Mouse (Mus musculus) heart, embryonic 13.5 days (tissue): ENCODE results near the gene Eipr1. TPM values are rescaled to one million over a fixed set of nuclear protein-coding genes. Genes with fewer than 3 reads are reported as not detected.
"Not testable (repeated sequence)": the region's sequence is repeated elsewhere in the genome, so short reads cannot be mapped to it uniquely, and the experiment has no call there.

ENCODE experiments used
- ATAC-seq: fragments of 200-750 bp; cut with Nextera tagmentation; 2 replicates; pipeline ENCODE4 v1.8.0; 2017; ENCODE audit warnings: moderate TSS enrichment; ENCODE audit not compliant: insufficient number of reproducible peaks, low FRiP score, low TSS enrichment; ENCODE audit errors: extremely low read depth
- H3K27ac ChIP-seq: fragments of 300-500 bp; sonication (generic); replicated peaks from 2 replicates; pipeline ENCODE4 v1.5.1; 2015; ENCODE audit warnings: moderate library complexity, mild to moderate bottlenecking, inconsistent platforms
- H3K27me3 ChIP-seq: fragments of 300-500 bp; sonication (generic); replicated peaks from 2 replicates; pipeline ENCODE4 v1.6.1; 2015; ENCODE audit warnings: mild to moderate bottlenecking, inconsistent platforms
- H3K36me3 ChIP-seq: fragments of 300-500 bp; sonication (generic); 2 replicates; pipeline ENCODE4 v1.6.1; 2015; ENCODE audit warnings: mild to moderate bottlenecking, inconsistent platforms
- H3K4me1 ChIP-seq: fragments of 300-500 bp; sonication (generic); 2 replicates; pipeline ENCODE4 v1.6.1; 2015; ENCODE audit warnings: inconsistent platforms
- H3K4me2 ChIP-seq: fragments of 300-500 bp; sonication (generic); 2 replicates; pipeline ENCODE4 v1.6.1; 2015; ENCODE audit warnings: inconsistent platforms, mild to moderate bottlenecking, moderate library complexity
- H3K4me3 ChIP-seq: fragments of 300-500 bp; sonication (generic); 2 replicates; pipeline ENCODE4 v1.5.1; 2015; ENCODE audit warnings: moderate library complexity, mild to moderate bottlenecking, inconsistent platforms
- H3K9ac ChIP-seq: fragments of 300-500 bp; sonication (generic); 2 replicates; pipeline ENCODE4 v1.6.1; 2015; ENCODE audit warnings: inconsistent platforms, mild to moderate bottlenecking, moderate library complexity
- H3K9me3 ChIP-seq: fragments of 300-500 bp; sonication (generic); 2 replicates; pipeline ENCODE4 v1.6.1; 2016; ENCODE audit warnings: inconsistent platforms
- WGBS: fragments of 180-500 bp; shearing (Covaris S2); methylation state at CpG from one replicate; pipeline ENCODE4 v1.1.7; 2015; ENCODE audit warnings: mixed read lengths; 5-methylcytosine and 5-hydroxymethylcytosine counted together
- polyA plus RNA-seq: library from polyadenylated mRNA; unstranded; fragments of >200 nt; fragmentation: Nextera tagmentation; extraction: Ambion mirVana; gene quantifications from 2 replicates; pipeline ENCODE4 v1.2.1, GENCODE M21; 2015

The Eipr1 gene
- polyA plus RNA-seq, 1 experiment from 2014 or later, result 20.5 TPM

GRCm38 (mm10) chr12:28732631-28733030 is 19.0 kb upstream of the Eipr1 start:
- no peak for ATAC-seq
- WGBS, result 89% methylated on average over 8 of the region's 8 CpGs
- Histone ChIP-seq H3K4me2 (no peak overlapping the region), H3K4me1 (no peaks in the 10 kb centered on the region), H3K27ac (no peak overlapping the region), H3K9ac (no peak overlapping the region), H3K36me3 (peaks cover 87% of the 10 kb centered on the region), H3K9me3 (no peaks in the 10 kb centered on the region), H3K4me3 (no peak overlapping the region), H3K27me3 (no peaks in the 10 kb centered on the region)

GRCm38 (mm10) chr12:28733520-28734245 is 17.9 kb upstream of the Eipr1 start:
- H3K4me3 ChIP-seq, H3K4me1 ChIP-seq, H3K27ac ChIP-seq, H3K9me3 ChIP-seq, H3K4me2 ChIP-seq, ATAC-seq, H3K27me3 ChIP-seq, H3K9ac ChIP-seq: not testable (repeated sequence)
- WGBS, result 98% methylated on average over 6 of the region's 6 CpGs
- peaks cover 83% of the 10 kb centered on the region for H3K36me3 ChIP-seq

GRCm38 (mm10) chr12:28734271-28734670 is 17.3 kb upstream of the Eipr1 start:
- H3K36me3 ChIP-seq, result peaks cover 77% of the 10 kb centered on the region
- no peaks in the 10 kb centered on the region for H3K9me3 ChIP-seq

GRCm38 (mm10) chr12:28735293-28735692 is 16.3 kb upstream of the Eipr1 start:
- Histone ChIP-seq H3K9ac (no peak overlapping the region), H3K27ac (no peak overlapping the region), H3K27me3 (no peaks in the 10 kb centered on the region), H3K4me2 (no peak overlapping the region), H3K9me3 (no peaks in the 10 kb centered on the region), H3K36me3 (peaks cover 72% of the 10 kb centered on the region), H3K4me3 (no peak overlapping the region), H3K4me1 (no peaks in the 10 kb centered on the region)
- 83% methylated on average over 3 of the region's 3 CpGs for WGBS
- ATAC-seq, result no peak

More at GRCm38 (mm10) chr12:28734271-28734670, 17.3 kb upstream of the Eipr1 start:
- Histone ChIP-seq H3K27me3 (no peaks in the 10 kb centered on the region), H3K4me1 (no peaks in the 10 kb centered on the region), H3K4me2 (no peak overlapping the region), H3K27ac (no peak overlapping the region), H3K4me3 (no peak overlapping the region), H3K9ac (no peak overlapping the region)
- WGBS, result 92% methylated on average over 1 of the region's 1 CpGs
- no peak for ATAC-seq

DNA sequence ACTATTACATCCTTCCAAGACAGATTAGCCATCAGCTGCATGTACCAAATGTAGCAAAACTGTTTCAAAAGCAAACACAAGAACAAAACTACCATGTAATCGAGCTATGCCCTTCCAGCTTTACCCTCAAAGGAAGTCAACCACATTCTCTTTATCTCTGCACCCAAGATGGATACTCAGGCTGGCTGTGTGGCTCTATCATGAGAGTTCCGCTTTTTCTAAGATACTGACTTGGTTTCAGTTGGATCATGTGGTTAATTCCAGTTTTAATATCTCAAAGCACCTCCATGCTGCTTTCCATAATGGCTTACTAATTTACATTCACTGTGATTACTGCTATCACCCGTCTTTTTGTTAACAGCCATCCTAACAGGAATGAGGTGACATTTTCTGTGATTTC is 8.3 kb upstream of the Eipr1 start:
- Histone ChIP-seq H3K9ac (no peak overlapping the region), H3K27me3 (no peaks in the 10 kb centered on the region), H3K27ac (no peak overlapping the region), H3K4me1 (peaks cover 7% of the 10 kb centered on the region), H3K4me3 (no peak overlapping the region), H3K9me3 (no peaks in the 10 kb centered on the region), H3K36me3 (peaks cover 60% of the 10 kb centered on the region), H3K4me2 (no peak overlapping the region)
- WGBS, result 88% methylated on average over 3 of the region's 3 CpGs
- no peak for ATAC-seq

- peak within 1 kb of the TSS; percentile 85 for H3K4me3 ChIP-seq
- peaks cover 34% of the 10 kb centered on the region for H3K4me1 ChIP-seq
- H3K9ac ChIP-seq, result peak within 1 kb of the TSS; percentile 92
- peak within 1 kb of the TSS; percentile 51; the same call in 1 of the 2 replicates for H3K27ac ChIP-seq
- no peaks in the 10 kb centered on the region for H3K9me3 ChIP-seq
- peak within 1 kb of the TSS; percentile 99 for H3K4me2 ChIP-seq
- no peaks in the 10 kb centered on the region for H3K27me3 ChIP-seq
- H3K36me3 ChIP-seq, result peaks cover 23% of the 10 kb centered on the region
- under 1% methylated on average over 41 of the region's 41 CpGs for WGBS
- peak; percentile 84 for ATAC-seq
These were observed 1.5 kb upstream of the Eipr1 start, which contains the start of gene Trappc12 for GRCm38 (mm10) chr12:28750021-28750633. Trappc12 (minus strand) TSS chr12:28750472.

GRCm38 (mm10) chr12:28750876-28751275 is 727 bp upstream of the Eipr1 start:
- 0 out of 2 replicates have a peak overlapping the region, but pooled peaks have one; percentile 51 for H3K27ac ChIP-seq
- H3K9ac ChIP-seq, result no peak overlapping the region
- peak overlapping the region; percentile 85; the same call in 1 of the 2 replicates for H3K4me3 ChIP-seq
- no peak for ATAC-seq
- peak overlapping the region; percentile 99 for H3K4me2 ChIP-seq
- peaks cover 16% of the 10 kb centered on the region for H3K36me3 ChIP-seq
- no peaks in the 10 kb centered on the region for H3K9me3 ChIP-seq
- WGBS, result 93% methylated on average over 5 of the region's 5 CpGs
- no peaks in the 10 kb centered on the region for H3K27me3 ChIP-seq
- peaks cover 34% of the 10 kb centered on the region for H3K4me1 ChIP-seq

DNA sequence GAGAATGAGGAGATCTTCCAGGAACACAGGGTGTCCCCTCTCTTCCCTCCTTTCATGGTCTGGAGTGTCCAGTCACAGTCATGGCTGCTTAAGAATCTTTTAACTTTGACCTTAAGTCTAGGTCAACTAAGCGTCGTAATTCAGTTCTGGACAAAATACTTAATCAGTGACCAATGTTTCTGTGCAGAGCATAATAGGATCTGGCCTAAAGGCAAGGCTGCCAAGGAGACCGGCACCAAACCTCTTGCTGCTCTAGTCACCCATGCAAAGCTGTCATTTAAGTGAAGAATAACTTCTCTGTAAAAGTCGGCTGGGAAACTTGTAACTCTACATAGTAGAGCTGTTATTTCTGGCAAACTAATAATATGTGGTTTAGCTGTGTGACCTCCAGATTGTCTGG is 4.4 kb downstream of the Eipr1 start:
- no peak for ATAC-seq
- H3K36me3 ChIP-seq, result 0 out of 2 replicates have a peak, but pooled peaks cover under 1% of the 10 kb centered on the region
- H3K4me1 ChIP-seq, result peaks cover 14% of the 10 kb centered on the region
- WGBS, result 80% methylated on average over 4 of the region's 4 CpGs
- no peaks in the 10 kb centered on the region for H3K27me3 ChIP-seq
- H3K9ac ChIP-seq, result no peak overlapping the region
- no peak overlapping the region for H3K4me3 ChIP-seq
- no peak overlapping the region for H3K27ac ChIP-seq
- H3K4me2 ChIP-seq, result no peak overlapping the region
- H3K9me3 ChIP-seq, result no peaks in the 10 kb centered on the region

GRCm38 (mm10) chr12:28769953-28770352 is 18.4 kb downstream of the Eipr1 start:
- H3K27me3 ChIP-seq, result no peaks in the 10 kb centered on the region
- no peak overlapping the region for H3K9ac ChIP-seq
- peaks cover 9% of the 10 kb centered on the region; the same call in 1 of the 2 replicates for H3K4me1 ChIP-seq
- WGBS, result 85% methylated on average over 7 of the region's 7 CpGs
- H3K4me2 ChIP-seq, result no peak overlapping the region
- no peak overlapping the region for H3K27ac ChIP-seq
- H3K4me3 ChIP-seq, result no peak overlapping the region
- no peak for ATAC-seq
- H3K36me3 ChIP-seq, result 0 out of 2 replicates have a peak, but pooled peaks cover 11% of the 10 kb centered on the region
- no peaks in the 10 kb centered on the region for H3K9me3 ChIP-seq

DNA sequence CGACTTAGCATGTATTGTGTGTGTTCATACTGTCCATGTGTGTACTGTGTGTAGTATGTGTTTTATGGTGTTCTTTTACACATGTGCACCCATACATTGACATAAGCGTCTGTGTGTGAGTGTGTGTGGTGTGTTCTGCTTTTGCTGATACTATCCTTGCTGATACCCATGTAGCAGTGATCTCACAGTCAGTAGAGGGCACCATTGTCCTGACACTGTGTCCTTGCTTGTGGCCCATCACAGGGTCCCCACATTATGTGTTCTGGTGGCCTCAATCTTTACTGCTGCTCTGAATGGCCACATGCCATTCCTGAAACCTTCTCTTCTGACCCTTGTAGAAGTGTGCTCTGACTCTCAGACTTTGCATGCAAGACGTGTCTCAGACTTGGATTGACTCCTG is 22.2 kb downstream of the Eipr1 start:
- peaks cover 15% of the 10 kb centered on the region; the same call in 1 of the 2 replicates for H3K4me1 ChIP-seq
- H3K27me3 ChIP-seq, result no peaks in the 10 kb centered on the region
- H3K27ac ChIP-seq, result no peak overlapping the region
- H3K4me2 ChIP-seq, result no peak overlapping the region
- ATAC-seq, result no peak
- H3K9ac ChIP-seq, result no peak overlapping the region
- WGBS, result 77% methylated on average over 3 of the region's 3 CpGs
- H3K9me3 ChIP-seq, result no peaks in the 10 kb centered on the region
- no peaks in the 10 kb centered on the region for H3K36me3 ChIP-seq
- H3K4me3 ChIP-seq, result no peak overlapping the region

GRCm38 (mm10) chr12:28775120-28775519 is 23.5 kb downstream of the Eipr1 start:
- H3K4me2 ChIP-seq, result no peak overlapping the region
- H3K36me3 ChIP-seq, result no peaks in the 10 kb centered on the region
- H3K9me3 ChIP-seq, result no peaks in the 10 kb centered on the region
- 54% methylated on average over 8 of the region's 8 CpGs for WGBS
- no peaks in the 10 kb centered on the region for H3K27me3 ChIP-seq
- no peak overlapping the region for H3K9ac ChIP-seq
- no peak overlapping the region for H3K27ac ChIP-seq
- peaks cover 11% of the 10 kb centered on the region; the same call in 1 of the 2 replicates for H3K4me1 ChIP-seq
- no peak for ATAC-seq
- H3K4me3 ChIP-seq, result no peak overlapping the region
